Comparison of ENCODE assay signal across 9 mouse cellular contexts in the genomic region with DNA sequence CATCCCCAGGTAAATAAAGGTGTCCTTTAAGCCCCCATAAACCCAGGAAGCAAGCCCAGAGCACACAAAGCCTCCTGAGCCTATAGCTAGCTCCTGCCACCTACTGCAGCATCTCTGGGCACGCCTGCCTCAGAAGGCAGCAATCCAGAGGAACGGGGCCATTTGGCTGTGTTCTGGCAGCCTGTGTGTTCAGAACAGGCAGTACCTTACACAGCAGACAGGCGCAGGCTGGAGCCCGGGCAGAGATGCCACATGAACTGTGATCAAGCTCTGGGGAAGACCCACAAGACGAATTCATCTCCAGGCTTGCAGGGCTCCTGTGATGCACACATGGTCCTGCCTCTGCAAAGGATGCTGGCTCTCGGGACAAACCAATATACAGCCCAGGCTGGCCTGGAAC. TPM values are rescaled to one million over a fixed set of nuclear protein-coding genes. Genes with fewer than 3 reads are reported as not detected.
DNase-seq lines count a peak whose midpoint lies in the region; ATAC-seq and TF ChIP-seq lines count a peak whose summit lies in the region.
"Had no signal": no experiment of that assay in that cellular context is flagged by ENCODE, and none has a peak within 500 bp of the region (broad histone marks: within the 10 kb centered on the region; RNA-seq: fewer than 3 reads in every experiment).

No protein-coding gene starts in this region.

- peaks cover 23% of the 10 kb centered on the region for H3K4me1 ChIP-seq in kidney, embryonic 16.5 days (ENCODE audit: insufficient read depth, low read length)
- no peaks in the 10 kb centered on the region for H3K4me1 ChIP-seq in kidney, adult 2 months (ENCODE audit: control insufficient read depth, insufficient read depth, low read length)
- H3K4me1 ChIP-seq in olfactory bulb, adult 2 months (ENCODE audit: control insufficient read depth, insufficient read depth, low read length): peaks cover 35% of the 10 kb centered on the region

- TF ChIP-seq POLR2A in kidney, adult 2 months (IDR thresholded peaks at IDR 0.05; ENCODE audit: low read depth, low read length): no peak
- TF ChIP-seq POLR2A in olfactory bulb, adult 2 months (IDR thresholded peaks at IDR 0.05; ENCODE audit: insufficient read depth, low read depth, low read length): no peak

- H3K27me3 ChIP-seq in kidney, embryonic 16.5 days (ENCODE audit: insufficient read depth, low read length): no peaks in the 10 kb centered on the region
- H3K27me3 ChIP-seq in kidney, adult 2 months (replicated peaks; ENCODE audit: control insufficient read depth, insufficient read depth, low read length): no peaks in the 10 kb centered on the region
- H3K27me3 ChIP-seq: liver, embryonic 15.5 days had no signal

- H3K4me2 ChIP-seq in kidney, embryonic 16.5 days (replicated peaks; ENCODE audit: low read depth, low read length): no peak overlapping the region
- H3K4me2 ChIP-seq: liver, embryonic 15.5 days had no signal

- H3K9ac ChIP-seq in kidney, embryonic 16.5 days (replicated peaks; ENCODE audit: low read length): no peak overlapping the region
- H3K9ac ChIP-seq: liver, embryonic 15.5 days had no signal

- no peak for TF ChIP-seq CTCF in kidney, adult 2 months (conservative IDR thresholded peaks at IDR 0.05; ENCODE audit: insufficient read depth, insufficient read length, low read depth, low read length)
- TF ChIP-seq CTCF in olfactory bulb, adult 2 months (IDR thresholded peaks at IDR 0.05; ENCODE audit: insufficient read depth, low read depth, low read length): peak; percentile 20; the same call in 1 of the 2 replicates

- no peak for ATAC-seq in kidney, embryonic 16.5 days (ENCODE audit: low FRiP score, low TSS enrichment)

- WGBS in kidney, embryonic 16.5 days: 73% methylated on average over 6 of the region's 6 CpGs
- WGBS in kidney, adult 2 months: 79% methylated on average over 6 of the region's 6 CpGs
- WGBS in olfactory bulb, adult 2 months: 69% methylated on average over 6 of the region's 6 CpGs

- H3K27ac ChIP-seq in kidney, embryonic 16.5 days (ENCODE audit: low read length): peak overlapping the region; percentile 75
- H3K27ac ChIP-seq in kidney, adult 2 months (ENCODE audit: insufficient read depth, low read depth, low read length): no peak overlapping the region
- H3K27ac ChIP-seq in olfactory bulb, adult 2 months (ENCODE audit: insufficient read depth, low read depth, low read length): no peak overlapping the region
- H3K27ac ChIP-seq: liver, embryonic 15.5 days had no signal

- H3K36me3 ChIP-seq in kidney, embryonic 16.5 days (ENCODE audit: insufficient read depth, low read length): peaks cover 32% of the 10 kb centered on the region
- H3K36me3 ChIP-seq in kidney, adult 2 months (ENCODE audit: control insufficient read depth, insufficient read depth, low read length): no peaks in the 10 kb centered on the region

- no peaks in the 10 kb centered on the region for H3K9me3 ChIP-seq in kidney, embryonic 16.5 days (ENCODE audit: low read length)
- H3K9me3 ChIP-seq: liver, embryonic 15.5 days had no signal

- no peak for DNase-seq in kidney, adult 2 months
- peak; percentile 75 to 76 for DNase-seq in cerebellum, postnatal 14 days
- DNase-seq in layer of hippocampus, adult 8-10 months (ENCODE audit: low spot score in 2 of 2): peak; percentile 81 to 82
- DNase-seq in ovary, postnatal 36 days (ENCODE audit: low spot score): no peak
- no peak for DNase-seq in ovary, adult 18-20 months (ENCODE audit: low spot score)
- no peak for DNase-seq in spleen, adult 12 weeks (ENCODE audit: low spot score)

- no peak overlapping the region for H3K4me3 ChIP-seq in kidney, embryonic 16.5 days (ENCODE audit: low read length)
- H3K4me3 ChIP-seq in kidney, adult 2 months (ENCODE audit: insufficient read depth, low read depth, low read length): no peak overlapping the region
- H3K4me3 ChIP-seq in olfactory bulb, adult 2 months (ENCODE audit: insufficient read depth, low read depth, low read length): no peak overlapping the region
- H3K4me3 ChIP-seq: liver, embryonic 15.5 days had no signal

RNA-seq across cellular contexts. Expression of a gene that starts 15.0 kb away (rescaled TPM):
- polyA plus RNA-seq in kidney, embryonic 16.5 days (2015; fragmentation: Nextera tagmentation; extraction: Ambion mirVana): 14.0 and 17.2 TPM in 2 replicates
- polyA plus RNA-seq in kidney, adult 2 months (2012; rRNA removed): 11.5 and 17.2 TPM in 2 replicates
- total RNA-seq in layer of hippocampus, adult 8-10 months (2022): 10 to 100 TPM; 32.3 to 41.1 (median 33.8) TPM
- polyA plus RNA-seq in olfactory bulb, adult 2 months (2012; ENCODE audit: insufficient read depth, insufficient read length, low replicate concordance, missing spikeins): not detected in 2 replicates

RNA-seq across cellular contexts. Expression of a gene that starts 26.3 kb away (rescaled TPM):
- 12,646 and 13,929 TPM in 2 replicates for polyA plus RNA-seq in kidney, embryonic 16.5 days (2015; fragmentation: Nextera tagmentation; extraction: Ambion mirVana)
- 2,111 and 2,511 TPM in 2 replicates for polyA plus RNA-seq in kidney, adult 2 months (2012; rRNA removed)
- 1,000 to 10,000 TPM; 2,836 to 3,420 (median 3,105) TPM for total RNA-seq in layer of hippocampus, adult 8-10 months (2022)
- polyA plus RNA-seq in olfactory bulb, adult 2 months (2012; ENCODE audit: insufficient read depth, insufficient read length, low replicate concordance, missing spikeins): 1,129 and 2,319 TPM in 2 replicates

Comparison
In these comparisons a context has a peak if more than half of its experiments do, and no peak if none do; other contexts are left out.
1. DNase-seq: peak in cerebellum, postnatal 14 days (2 of 2) and layer of hippocampus, adult 8-10 months (2 of 2); none in kidney, adult 2 months (single experiment), ovary, postnatal 36 days (single experiment), ovary, adult 18-20 months (single experiment) and spleen, adult 12 weeks (single experiment).
2. RNA of a gene that starts 15.0 kb away (polyA plus RNA-seq): 14.0 to 17.2 TPM in kidney, embryonic 16.5 days and 11.5 to 17.2 TPM in kidney, adult 2 months; not detected in olfactory bulb, adult 2 months; every median in the first group is over 10 times any median in the second.